Mouse (Mus musculus) heart, adult 2 months (tissue): ENCODE results near the gene Snx25.

Source experiments
- CTCF ChIP-seq: fragments of 200-600 bp; IDR thresholded peaks from 2 replicates; pipeline ENCODE4 v1.8.1; 2022; ENCODE audit warnings: antibody characterized with exemption, mild to moderate bottlenecking, moderate library complexity
- EP300 ChIP-seq: fragments of 200-500 bp; IDR thresholded peaks from 2 replicates; pipeline ENCODE4 v1.6.1; 2011; ENCODE audit warnings: low read depth, low read length, control low read depth; ENCODE audit not compliant: insufficient read depth
- POLR2A ChIP-seq: fragments of 200-500 bp; IDR thresholded peaks from 2 replicates; pipeline ENCODE4 v1.6.1; 2011; ENCODE audit warnings: mild to moderate bottlenecking, low read depth, low read length, control low read depth; ENCODE audit not compliant: insufficient read depth

- no peak for TF ChIP-seq POLR2A
- TF ChIP-seq CTCF = no peak
- no peak for TF ChIP-seq EP300
Observed at GRCm38 (mm10) chr8:46153042-46153441, 1.1 kb upstream of the Snx25 start.
